8 mouse cellular contexts compared by ENCODE assay signal in the genomic region with DNA sequence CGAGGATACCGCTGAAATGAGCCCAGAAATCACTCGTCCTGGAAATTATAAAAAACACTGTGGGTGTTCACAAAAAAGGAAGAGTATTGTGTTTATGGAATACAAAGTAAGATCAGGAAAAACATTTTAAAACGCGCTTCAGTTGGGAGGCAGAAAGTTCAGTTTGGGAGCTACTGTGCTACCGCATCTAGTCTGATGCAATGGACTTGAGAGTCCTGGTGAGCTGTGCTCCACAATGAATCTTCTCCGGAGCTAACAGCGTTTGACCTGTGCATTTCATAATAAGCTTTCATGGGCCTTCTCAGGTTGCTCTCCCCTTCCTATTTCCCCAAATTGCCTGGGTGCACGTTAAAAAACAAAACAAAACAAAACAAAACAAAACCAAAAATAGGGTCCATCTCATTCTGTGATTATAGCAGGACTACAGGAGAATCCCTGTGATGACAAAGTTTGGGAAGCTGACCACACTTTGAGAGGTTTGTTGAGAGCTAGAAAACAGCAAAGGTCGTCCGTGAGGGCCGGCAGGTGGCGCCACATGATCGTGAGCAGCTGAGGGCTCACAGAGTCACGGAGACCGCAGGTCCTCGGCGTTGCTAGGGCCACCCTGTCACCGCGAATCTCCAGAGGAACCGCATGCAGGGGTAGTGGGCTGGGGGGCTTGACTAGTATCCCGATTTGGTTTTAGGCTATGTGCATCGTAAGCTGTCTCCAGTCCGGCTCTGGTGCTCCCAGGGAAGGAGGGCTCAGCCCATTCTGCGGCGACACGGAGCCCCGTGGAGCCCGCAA. TPM values are rescaled to one million over a fixed set of nuclear protein-coding genes. Genes with fewer than 3 reads are reported as not detected.
DNase-seq lines count a peak whose midpoint lies in the region; ATAC-seq lines count a peak whose summit lies in the region.

No protein-coding gene starts in this region.

- peaks cover 43% of the 10 kb centered on the region for H3K27me3 ChIP-seq in embryonic facial prominence, embryonic 10.5 days (replicated peaks; ENCODE audit: low read depth, poor library complexity, severe bottlenecking)
- peaks cover 50% of the 10 kb centered on the region for H3K27me3 ChIP-seq in limb, embryonic 13.5 days
- peaks cover 2% of the 10 kb centered on the region for H3K27me3 ChIP-seq in midbrain, embryonic 15.5 days (replicated peaks)

- 0 out of 2 replicates have a peak, but pooled peaks cover 2% of the 10 kb centered on the region for H3K9me3 ChIP-seq in embryonic facial prominence, embryonic 10.5 days
- no peaks in the 10 kb centered on the region for H3K9me3 ChIP-seq in limb, embryonic 13.5 days
- no peaks in the 10 kb centered on the region for H3K9me3 ChIP-seq in midbrain, embryonic 15.5 days

- ATAC-seq in cerebellum, adult (ENCODE audit: insufficient number of reproducible peaks, low FRiP score, low TSS enrichment): peak; percentile 46
- peak; percentile 63 for ATAC-seq in limb, embryonic 13.5 days (ENCODE audit: low FRiP score, low read depth)
- ATAC-seq in midbrain, embryonic 15.5 days (replicated peaks): peak; percentile 76

- DNase-seq in cerebellum, adult 9-11 months: no peak
- DNase-seq in embryonic facial prominence, embryonic 10.5 days (ENCODE audit: low spot score): peak; percentile 88
- peak; percentile 79 for DNase-seq in heart, adult 11 months
- DNase-seq in kidney, adult 8-10 months: peak; percentile 85 to 91
- peak; percentile 76 to 90 for DNase-seq in spleen, adult 18-20 months

- peaks cover 31% of the 10 kb centered on the region for H3K4me1 ChIP-seq in embryonic facial prominence, embryonic 10.5 days
- H3K4me1 ChIP-seq in limb, embryonic 13.5 days: peaks cover 27% of the 10 kb centered on the region
- peaks cover 32% of the 10 kb centered on the region for H3K4me1 ChIP-seq in midbrain, embryonic 15.5 days

- peak overlapping the region; percentile 88 for H3K4me3 ChIP-seq in embryonic facial prominence, embryonic 10.5 days
- peak overlapping the region; percentile 76 for H3K4me3 ChIP-seq in limb, embryonic 13.5 days
- H3K4me3 ChIP-seq in midbrain, embryonic 15.5 days: peak overlapping the region; percentile 87

- H3K9ac ChIP-seq in limb, embryonic 13.5 days: no peak overlapping the region
- peak overlapping the region; percentile 15; the same call in 1 of the 2 replicates for H3K9ac ChIP-seq in midbrain, embryonic 15.5 days

- peak overlapping the region; percentile 100 for H3K4me2 ChIP-seq in limb, embryonic 13.5 days (replicated peaks)
- peak overlapping the region; percentile 96 for H3K4me2 ChIP-seq in midbrain, embryonic 15.5 days

- H3K27ac ChIP-seq in embryonic facial prominence, embryonic 10.5 days (replicated peaks): peak overlapping the region; percentile 37; the same call in 1 of the 2 replicates
- no peak overlapping the region; the same call in 1 of the 2 replicates for H3K27ac ChIP-seq in limb, embryonic 13.5 days
- H3K27ac ChIP-seq in midbrain, embryonic 15.5 days: peak overlapping the region; percentile 68

- whole genome bisulfite sequencing in embryonic facial prominence, embryonic 10.5 days: 19% methylated on average over 29 of the region's 29 CpGs
- 18% methylated on average over 29 of the region's 29 CpGs for WGBS in limb, embryonic 13.5 days
- WGBS in midbrain, embryonic 15.5 days: 18% methylated on average over 29 of the region's 29 CpGs

- H3K36me3 ChIP-seq in embryonic facial prominence, embryonic 10.5 days (replicated peaks): no peaks in the 10 kb centered on the region
- no peaks in the 10 kb centered on the region for H3K36me3 ChIP-seq in limb, embryonic 13.5 days
- H3K36me3 ChIP-seq in midbrain, embryonic 15.5 days (replicated peaks): no peaks in the 10 kb centered on the region

RNA-seq across cellular contexts. Expression of a gene that starts 0.8 kb away (rescaled TPM):
- polyA plus RNA-seq in embryonic facial prominence, embryonic 10.5 days (2016; fragmentation: Nextera tagmentation; extraction: Ambion mirVana): 2.3 and 3.0 TPM in 2 replicates
- 3.2 and 4.1 TPM in 2 replicates for polyA plus RNA-seq in limb, embryonic 13.5 days (2015; fragmentation: Nextera tagmentation; extraction: Ambion mirVana)
- 7.8 and 10.1 TPM in 2 replicates for polyA plus RNA-seq in midbrain, embryonic 15.5 days (2015; fragmentation: Nextera tagmentation; extraction: Ambion mirVana)

RNA-seq across cellular contexts. Expression of a gene that starts 53.3 kb away (rescaled TPM):
- polyA plus RNA-seq in embryonic facial prominence, embryonic 10.5 days (2016; fragmentation: Nextera tagmentation; extraction: Ambion mirVana): 31.8 and 32.6 TPM in 2 replicates
- polyA plus RNA-seq in limb, embryonic 13.5 days (2015; fragmentation: Nextera tagmentation; extraction: Ambion mirVana): 38.3 and 38.5 TPM in 2 replicates
- polyA plus RNA-seq in midbrain, embryonic 15.5 days (2015; fragmentation: Nextera tagmentation; extraction: Ambion mirVana): 33.9 and 38.2 TPM in 2 replicates
